Mouse (Mus musculus): Measurements from ENCODE around the gene Pde1c. TPM values are rescaled to one million over a fixed set of nuclear protein-coding genes. Genes with fewer than 3 reads are reported as not detected.

The Pde1c gene
- polyA plus RNA-seq, 1 experiment from 2014 or later = 8.5 TPM

DNA sequence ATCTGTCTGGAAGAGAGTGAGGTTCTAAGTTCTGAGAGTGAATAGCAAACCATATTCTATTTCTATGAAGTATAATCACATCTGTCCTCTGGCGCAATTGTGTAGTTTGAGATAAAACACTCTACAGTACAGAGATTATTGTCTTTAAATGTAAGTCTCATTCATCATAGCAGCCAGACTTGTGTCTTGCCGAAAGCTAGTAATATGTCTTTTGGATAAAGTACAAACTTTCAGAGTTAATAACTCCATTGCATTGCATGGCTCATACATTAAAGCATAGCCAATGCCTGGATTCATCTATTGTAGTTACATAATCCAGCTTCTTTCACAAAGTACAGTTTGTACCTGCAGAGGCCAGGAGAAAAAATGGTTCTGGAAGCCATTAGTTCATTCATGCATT lies 262.8 kb downstream of the Pde1c start:
- Histone ChIP-seq H3K27ac (replicated peaks) (no peak overlapping the region), H3K36me3 (no peaks in the 10 kb centered on the region), H3K4me1 (replicated peaks) (no peaks in the 10 kb centered on the region), H3K9me3 (no peaks in the 10 kb centered on the region), H3K4me3 (no peak overlapping the region), H3K9ac (no peak overlapping the region), H3K27me3 (no peaks in the 10 kb centered on the region), H3K4me2 (no peak overlapping the region)
- no peak for ATAC-seq (ENCODE audit: low read depth)
- 93% methylated on average over 2 of the region's 2 CpGs for WGBS

DNA sequence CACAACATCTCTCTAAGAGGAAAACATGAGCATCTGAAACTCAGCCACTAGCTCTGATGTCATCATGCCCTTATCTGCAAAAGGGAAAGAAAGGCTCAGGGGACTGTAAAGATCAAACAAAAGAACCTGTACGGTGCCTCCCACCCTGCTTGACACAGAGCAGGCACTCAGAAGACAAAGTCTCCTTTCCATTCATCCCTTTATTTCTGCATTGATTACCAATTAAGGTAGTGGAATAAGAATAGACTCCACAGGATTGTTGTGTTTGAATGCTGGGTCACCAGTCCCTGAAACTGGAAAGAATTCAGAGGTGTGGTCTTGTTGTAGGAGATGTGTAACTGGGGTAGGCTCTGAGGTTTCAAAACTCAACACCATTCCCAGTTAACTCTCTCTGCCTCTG lies 276.7 kb downstream of the Pde1c start:
- no peaks in the 10 kb centered on the region for H3K36me3 ChIP-seq

DNA sequence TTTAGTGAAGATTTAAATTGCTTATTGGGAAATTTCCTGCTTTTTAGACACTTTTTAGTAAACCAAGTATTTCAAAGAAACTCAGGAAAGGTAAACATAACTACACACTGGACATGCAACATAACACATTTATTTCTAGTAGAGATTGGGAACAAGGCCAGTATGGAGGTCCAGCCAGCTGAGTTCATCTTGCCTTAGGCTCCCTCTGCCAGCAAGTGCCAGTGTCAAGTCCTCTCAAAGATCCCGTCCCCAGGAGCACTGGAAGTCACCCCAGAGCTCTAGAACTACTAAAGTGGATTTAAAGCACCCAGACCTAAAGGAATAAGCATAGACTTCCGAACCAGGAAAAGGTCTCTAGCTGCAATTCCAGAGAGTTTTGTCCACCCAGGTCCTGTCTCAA lies 279.6 kb downstream of the Pde1c start:
- H3K27ac ChIP-seq (replicated peaks) = no peak overlapping the region
- H3K4me2 ChIP-seq = no peak overlapping the region
- H3K4me3 ChIP-seq = no peak overlapping the region
- ATAC-seq (ENCODE audit: low read depth) = no peak
- no peaks in the 10 kb centered on the region for H3K4me1 ChIP-seq (replicated peaks)
- WGBS = 69% methylated on average over 2 of the region's 2 CpGs
- no peaks in the 10 kb centered on the region for H3K27me3 ChIP-seq
- no peaks in the 10 kb centered on the region for H3K36me3 ChIP-seq
- no peaks in the 10 kb centered on the region for H3K9me3 ChIP-seq
- H3K9ac ChIP-seq = no peak overlapping the region

More for the DNA sequence above, 276.7 kb downstream of the Pde1c start:
- Histone ChIP-seq H3K4me3 (no peak overlapping the region), H3K9me3 (no peaks in the 10 kb centered on the region), H3K27ac (replicated peaks) (no peak overlapping the region), H3K9ac (no peak overlapping the region), H3K4me2 (no peak overlapping the region), H3K27me3 (no peaks in the 10 kb centered on the region), H3K4me1 (replicated peaks) (no peaks in the 10 kb centered on the region)
- WGBS = 68% methylated on average over 1 of the region's 1 CpGs
- no peak for ATAC-seq (ENCODE audit: low read depth)

DNA sequence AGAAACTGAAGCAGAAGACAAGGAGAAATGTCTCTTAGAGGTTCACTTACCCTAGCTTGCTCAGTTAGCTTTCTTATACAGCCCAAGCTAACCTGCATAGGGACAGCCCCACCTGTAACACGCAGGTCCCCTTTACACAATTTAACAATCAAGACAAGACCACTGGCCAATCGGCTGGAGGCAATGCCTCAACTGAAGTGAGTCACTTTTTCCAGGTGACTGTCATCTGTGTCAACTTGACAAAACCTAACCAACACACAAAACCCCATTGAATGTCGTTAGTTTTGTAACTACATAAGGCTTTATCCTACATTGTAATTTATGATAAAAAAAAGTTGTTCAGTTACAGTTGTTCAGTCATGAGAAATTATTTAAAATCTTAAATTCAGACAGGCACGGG lies 284.1 kb downstream of the Pde1c start:
- H3K9ac ChIP-seq = no peak overlapping the region
- H3K4me1 ChIP-seq (replicated peaks) = no peaks in the 10 kb centered on the region
- 87% methylated on average over 4 of the region's 4 CpGs for WGBS
- no peaks in the 10 kb centered on the region for H3K36me3 ChIP-seq
- H3K4me2 ChIP-seq = no peak overlapping the region
- H3K4me3 ChIP-seq = no peak overlapping the region
- no peak for ATAC-seq (ENCODE audit: low read depth)
- no peaks in the 10 kb centered on the region for H3K27me3 ChIP-seq
- H3K9me3 ChIP-seq = no peaks in the 10 kb centered on the region
- no peak overlapping the region for H3K27ac ChIP-seq (replicated peaks)

DNA sequence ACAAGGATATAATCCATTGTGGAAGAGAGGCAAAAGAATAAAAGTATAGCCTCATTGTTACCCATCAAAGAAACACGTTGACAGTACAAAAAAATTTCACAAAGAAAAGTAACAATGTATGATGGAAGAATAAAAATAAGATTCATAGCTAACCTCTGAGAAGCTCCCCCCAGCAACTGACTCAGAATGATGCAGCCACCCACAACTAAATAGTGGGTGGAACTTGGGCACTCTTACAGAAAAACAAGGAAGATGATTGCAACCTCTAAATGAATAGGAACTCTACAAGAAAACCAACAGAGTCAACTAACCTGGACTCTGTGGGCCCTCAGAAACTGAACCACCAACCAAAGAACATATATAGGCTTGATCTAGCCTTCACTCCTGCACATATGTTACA lies 293.4 kb downstream of the Pde1c start:
- H3K4me3 ChIP-seq = no peak overlapping the region
- ATAC-seq (ENCODE audit: low read depth) = no peak

DNA sequence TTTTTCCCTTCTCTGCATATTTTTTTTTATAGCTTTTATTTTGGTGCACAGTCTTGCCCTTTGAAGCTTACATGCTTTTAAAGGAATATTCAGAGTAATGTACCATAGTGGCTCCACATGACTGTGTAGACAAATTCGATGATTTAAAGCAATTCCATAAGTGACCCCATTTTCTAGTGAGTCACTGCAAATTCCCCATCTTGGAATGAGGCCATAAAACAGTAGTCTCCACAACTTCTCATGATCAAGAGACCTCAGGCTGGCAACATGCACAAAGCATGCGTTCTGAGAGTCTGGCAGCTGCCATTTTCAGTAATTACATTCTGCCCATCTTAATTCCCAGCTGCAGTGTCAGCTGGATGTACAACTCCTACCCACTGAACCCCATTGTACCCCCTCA lies 297.2 kb downstream of the Pde1c start:
- no peak for ATAC-seq (ENCODE audit: low read depth)
- WGBS = 81% methylated on average over 2 of the region's 2 CpGs
- Histone ChIP-seq H3K9ac (no peak overlapping the region), H3K4me2 (no peak overlapping the region), H3K27me3 (no peaks in the 10 kb centered on the region), H3K9me3 (no peaks in the 10 kb centered on the region), H3K36me3 (no peaks in the 10 kb centered on the region), H3K4me3 (no peak overlapping the region), H3K4me1 (replicated peaks) (no peaks in the 10 kb centered on the region), H3K27ac (replicated peaks) (no peak overlapping the region)

More for the DNA sequence above, 293.4 kb downstream of the Pde1c start:
- no peak overlapping the region for H3K27ac ChIP-seq (replicated peaks)
- WGBS = 84% methylated on average over 1 of the region's 1 CpGs
- no peaks in the 10 kb centered on the region for H3K36me3 ChIP-seq
- no peak overlapping the region for H3K4me2 ChIP-seq
- H3K4me1 ChIP-seq (replicated peaks) = no peaks in the 10 kb centered on the region
- no peaks in the 10 kb centered on the region for H3K9me3 ChIP-seq
- H3K9ac ChIP-seq = no peak overlapping the region
- H3K27me3 ChIP-seq = no peaks in the 10 kb centered on the region

DNA sequence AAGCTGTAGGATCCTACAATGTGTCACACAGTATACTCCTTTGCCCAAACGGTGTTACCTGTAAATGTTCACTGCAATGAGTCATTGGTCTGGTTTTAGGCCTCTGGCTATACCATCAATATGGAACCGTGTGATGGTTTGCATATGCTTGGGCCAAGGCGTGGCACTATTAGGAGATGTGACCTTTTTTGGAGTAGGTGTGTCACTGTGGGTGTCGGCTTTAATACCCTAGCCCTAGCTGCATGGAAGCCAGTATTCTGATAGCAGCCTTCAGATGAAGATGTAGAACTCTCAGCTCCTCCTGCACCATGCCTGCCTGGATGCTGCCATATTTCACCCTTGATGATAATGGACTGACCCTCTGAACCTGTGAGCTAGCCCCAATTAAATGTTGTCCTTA lies 304.4 kb downstream of the Pde1c start:
- WGBS = 95% methylated on average over 4 of the region's 4 CpGs
- H3K9ac ChIP-seq = no peak overlapping the region
- no peak overlapping the region for H3K4me2 ChIP-seq
- H3K4me1 ChIP-seq (replicated peaks) = no peaks in the 10 kb centered on the region
- no peak overlapping the region for H3K4me3 ChIP-seq
- H3K9me3 ChIP-seq = no peaks in the 10 kb centered on the region
- no peaks in the 10 kb centered on the region for H3K36me3 ChIP-seq
- no peak for ATAC-seq (ENCODE audit: low read depth)
- no peak overlapping the region for H3K27ac ChIP-seq (replicated peaks)
- H3K27me3 ChIP-seq = no peaks in the 10 kb centered on the region

DNA sequence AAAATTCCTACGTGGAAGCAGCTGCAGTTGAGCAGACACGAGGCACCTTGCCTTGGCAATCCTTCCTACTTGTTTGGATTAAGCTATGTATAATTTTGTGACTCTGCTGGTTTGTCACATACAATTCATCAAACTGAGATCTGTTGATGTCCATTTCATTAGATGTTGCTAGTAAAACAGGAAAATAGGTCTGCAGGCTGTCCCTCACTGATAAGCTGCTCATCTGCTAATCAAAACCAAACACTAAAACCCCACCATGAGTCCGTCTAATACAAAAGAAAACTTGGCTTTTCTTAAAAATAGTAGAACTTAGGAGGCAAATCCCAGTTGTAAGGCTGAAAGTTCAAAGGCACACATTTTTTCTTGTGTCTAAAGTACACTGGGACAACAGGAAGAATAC lies 308.8 kb downstream of the Pde1c start:
- ATAC-seq (ENCODE audit: low read depth) = no peak

DNA sequence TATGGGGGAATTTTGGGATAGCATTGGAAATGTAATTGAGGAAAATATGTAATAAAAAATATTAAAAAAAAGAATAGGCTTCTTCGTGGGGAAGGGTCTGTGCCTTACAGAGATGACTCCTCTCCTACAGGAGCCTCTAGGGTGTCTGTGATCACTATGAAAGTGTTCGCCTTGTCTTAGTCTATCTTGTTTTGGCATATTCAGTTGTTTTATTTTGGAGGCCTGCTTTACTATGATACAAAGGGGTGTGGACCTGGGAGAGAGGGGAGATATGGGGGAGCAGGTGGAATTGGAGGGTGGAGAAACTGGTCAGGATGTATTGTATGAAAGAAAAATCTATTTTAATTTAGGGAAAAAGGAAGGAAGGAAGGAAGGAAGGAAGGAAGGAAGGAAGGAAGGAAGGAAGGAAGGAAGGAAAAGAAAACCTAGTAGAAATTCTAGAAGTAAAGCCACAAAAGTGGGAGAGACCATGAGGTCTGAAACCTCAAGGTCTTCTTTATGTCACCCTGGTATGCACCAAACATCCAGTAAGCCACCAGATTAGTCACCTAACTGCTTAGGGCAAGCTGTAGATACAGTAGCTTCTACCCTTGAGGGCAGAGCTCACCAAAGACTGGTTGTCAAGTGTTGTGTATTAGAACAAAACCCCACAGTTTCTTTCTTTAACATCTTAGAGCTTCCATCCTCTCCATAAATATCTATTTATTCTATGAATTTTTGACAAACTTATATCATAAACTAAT lies 311.2 kb downstream of the Pde1c start:
- 91% methylated on average over 2 of the region's 2 CpGs for WGBS
- H3K4me1 ChIP-seq (replicated peaks) = no peaks in the 10 kb centered on the region

More for the DNA sequence above, 308.8 kb downstream of the Pde1c start:
- Histone ChIP-seq H3K4me3 (no peak overlapping the region), H3K27me3 (no peaks in the 10 kb centered on the region), H3K9ac (no peak overlapping the region), H3K4me2 (no peak overlapping the region), H3K27ac (replicated peaks) (no peak overlapping the region), H3K9me3 (no peaks in the 10 kb centered on the region), H3K36me3 (no peaks in the 10 kb centered on the region), H3K4me1 (replicated peaks) (no peaks in the 10 kb centered on the region)
- 77% methylated on average over 3 of the region's 3 CpGs for WGBS

DNA sequence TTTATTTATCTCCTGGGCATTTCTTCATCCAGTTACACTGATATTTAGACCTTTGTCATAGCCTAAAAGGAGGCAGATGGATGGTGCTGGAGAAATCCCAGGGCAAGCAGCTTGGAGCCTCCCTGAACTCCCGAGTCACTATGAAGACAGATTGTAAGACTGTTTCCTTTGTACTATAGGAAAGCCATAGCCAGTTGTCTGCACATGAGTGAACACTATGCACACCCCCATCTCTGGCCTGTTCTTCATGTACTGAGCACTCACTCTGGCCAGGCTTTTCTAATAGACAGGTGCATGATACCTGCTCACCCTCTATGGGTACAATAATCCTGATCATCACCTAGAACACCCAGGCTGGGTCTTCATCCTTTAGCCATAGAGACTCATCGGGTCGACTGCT lies 318.8 kb downstream of the Pde1c start:
- WGBS = 89% methylated on average over 3 of the region's 3 CpGs
- H3K27ac ChIP-seq (replicated peaks) = no peak overlapping the region
- H3K4me2 ChIP-seq = no peak overlapping the region
- H3K9ac ChIP-seq = no peak overlapping the region
- no peak overlapping the region for H3K4me3 ChIP-seq
- no peaks in the 10 kb centered on the region for H3K36me3 ChIP-seq
- no peaks in the 10 kb centered on the region for H3K4me1 ChIP-seq (replicated peaks)
- H3K9me3 ChIP-seq = no peaks in the 10 kb centered on the region
- no peaks in the 10 kb centered on the region for H3K27me3 ChIP-seq
- no peak for ATAC-seq (ENCODE audit: low read depth)

More for the DNA sequence above, 311.2 kb downstream of the Pde1c start:
- no peak for ATAC-seq (ENCODE audit: low read depth)
- Histone ChIP-seq H3K36me3 (no peaks in the 10 kb centered on the region), H3K27me3 (no peaks in the 10 kb centered on the region), H3K9ac (no peak overlapping the region), H3K27ac (replicated peaks) (no peak overlapping the region), H3K4me2 (no peak overlapping the region), H3K9me3 (no peaks in the 10 kb centered on the region), H3K4me3 (no peak overlapping the region)

DNA sequence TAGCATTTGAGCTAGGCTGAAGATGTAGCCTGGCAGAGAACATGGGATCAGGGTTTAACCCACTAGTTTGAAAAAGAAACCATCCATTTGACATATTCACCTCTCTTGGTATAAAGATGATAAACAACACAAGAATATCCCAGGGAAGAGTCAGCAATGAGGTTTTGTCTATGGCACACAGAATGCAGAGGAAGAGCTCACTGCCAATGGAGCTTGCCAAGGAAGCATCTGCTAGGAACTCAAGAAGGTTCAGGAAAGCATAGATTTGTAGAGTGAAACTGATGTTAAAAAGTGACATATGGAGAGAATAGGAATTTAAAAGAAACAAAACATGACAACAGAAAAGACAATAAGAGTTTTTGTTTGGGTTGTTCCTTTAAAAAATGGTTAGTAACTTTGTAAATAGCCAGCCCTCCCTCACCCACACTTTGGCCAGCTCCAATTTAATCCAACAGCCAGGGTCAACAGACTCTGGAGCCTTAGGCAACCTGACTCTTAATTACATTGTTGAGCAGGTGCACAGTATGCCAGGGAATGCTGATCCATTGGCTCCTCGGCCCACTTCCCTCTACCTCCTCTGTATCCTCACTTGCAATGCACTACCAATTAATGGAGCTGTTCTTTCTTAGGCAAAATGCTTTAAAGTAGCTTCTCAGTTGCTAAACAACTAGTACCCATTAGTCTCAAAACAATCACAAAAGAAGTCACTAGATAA lies 377.3 kb downstream of the Pde1c start:
- no peak overlapping the region for H3K4me2 ChIP-seq
- no peaks in the 10 kb centered on the region for H3K9me3 ChIP-seq
- H3K4me1 ChIP-seq (replicated peaks) = no peaks in the 10 kb centered on the region
- no peaks in the 10 kb centered on the region for H3K27me3 ChIP-seq
- no peak for ATAC-seq (ENCODE audit: low read depth)
- no peaks in the 10 kb centered on the region for H3K36me3 ChIP-seq
- H3K9ac ChIP-seq = no peak overlapping the region
- no peak overlapping the region for H3K4me3 ChIP-seq
- H3K27ac ChIP-seq (replicated peaks) = no peak overlapping the region
- whole genome bisulfite sequencing = 72% methylated on average over 1 of the region's 1 CpGs

DNA sequence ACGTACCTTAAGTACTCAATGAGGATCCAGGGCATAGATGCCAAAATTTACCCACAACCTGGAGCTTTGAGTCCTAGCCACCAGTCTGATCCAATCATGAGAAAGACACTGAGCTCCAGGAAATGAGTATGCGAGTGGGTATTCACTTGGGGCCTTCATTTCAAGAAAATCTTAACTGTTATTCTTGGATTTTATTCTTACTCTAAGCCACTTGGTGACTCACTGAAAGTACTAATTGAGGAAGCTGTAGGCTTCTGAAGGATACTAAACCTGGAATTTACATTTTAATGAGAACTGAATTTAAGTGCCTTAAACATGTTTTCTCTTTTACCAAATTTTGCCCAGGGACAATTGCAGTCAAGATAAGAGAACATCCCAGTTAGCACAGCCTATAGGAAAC lies 392.4 kb downstream of the Pde1c start:
- ATAC-seq (ENCODE audit: low read depth) = no peak
- WGBS = 94% methylated on average over 2 of the region's 2 CpGs
- Histone ChIP-seq H3K36me3 (no peaks in the 10 kb centered on the region), H3K9ac (no peak overlapping the region), H3K4me1 (replicated peaks) (no peaks in the 10 kb centered on the region), H3K27ac (replicated peaks) (no peak overlapping the region), H3K27me3 (no peaks in the 10 kb centered on the region), H3K9me3 (no peaks in the 10 kb centered on the region), H3K4me2 (no peak overlapping the region), H3K4me3 (no peak overlapping the region)

DNA sequence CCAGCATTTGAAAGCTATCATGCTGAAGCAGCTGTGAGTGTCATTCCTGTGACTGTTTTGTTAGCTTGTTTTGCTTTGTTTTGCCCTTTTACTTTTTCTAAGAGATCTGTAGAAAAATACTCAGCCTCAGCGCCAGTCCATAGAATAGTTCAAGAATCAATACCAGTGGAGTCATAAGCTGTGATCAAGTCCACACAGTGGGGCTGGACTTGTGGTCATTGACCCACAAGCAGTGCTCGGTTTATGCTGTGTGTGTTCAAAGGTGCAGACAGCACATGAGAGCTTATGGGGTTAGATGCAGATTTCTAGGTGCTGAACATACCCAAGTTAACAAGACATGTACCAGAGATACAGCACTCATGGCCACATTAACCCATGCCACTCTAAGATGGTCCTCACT lies 396.7 kb downstream of the Pde1c start:
- ATAC-seq (ENCODE audit: low read depth) = no peak
- no peaks in the 10 kb centered on the region for H3K9me3 ChIP-seq
- no peak overlapping the region for H3K27ac ChIP-seq (replicated peaks)
- H3K4me1 ChIP-seq (replicated peaks) = no peaks in the 10 kb centered on the region
- H3K36me3 ChIP-seq = no peaks in the 10 kb centered on the region
- H3K27me3 ChIP-seq = no peaks in the 10 kb centered on the region
- H3K9ac ChIP-seq = no peak overlapping the region
- WGBS = 80% methylated on average over 2 of the region's 2 CpGs
- H3K4me3 ChIP-seq = no peak overlapping the region
- H3K4me2 ChIP-seq = no peak overlapping the region

Data from neural tube, embryonic 13.5 days (tissue).